Mouse (Mus musculus) cerebellum, postnatal 4 days (tissue): ENCODE data around the gene Krtdap.

Source experiments
- DNase-seq, 2 experiments: peaks; one replicate each; pipeline ENCODE4 v3.0.0; 2022; ENCODE audit warnings: low spot score in 2 of 2, mixed read lengths in 1 of 2

The Krtdap gene

GRCm38 (mm10) chr7:30837277-30837676 lies 49.6 kb downstream of the Krtdap start:
- DNase-seq, result no peak

DNA sequence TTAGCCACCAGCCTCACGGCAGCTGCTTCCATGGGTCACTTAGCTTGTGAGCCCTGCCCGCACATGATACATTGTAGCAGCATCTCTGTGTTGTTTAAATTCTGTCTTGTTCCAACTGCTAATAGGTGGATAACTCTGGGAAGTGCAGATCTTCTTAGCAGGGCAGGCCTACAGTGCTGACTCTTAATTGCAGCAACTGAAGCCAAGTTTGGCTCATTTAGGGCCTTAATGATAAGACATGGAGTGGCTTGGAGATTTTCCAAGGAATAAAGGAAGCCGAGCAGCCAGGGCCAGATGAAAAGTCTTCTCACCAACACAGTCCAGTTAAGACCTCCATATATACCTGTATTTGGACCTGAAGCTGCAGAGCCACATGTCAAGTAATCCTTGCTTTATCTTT lies 52.6 kb downstream of the Krtdap start:
- no peak for DNase-seq
